Mouse (Mus musculus) embryonic facial prominence, embryonic 13.5 days (tissue): ENCODE data around the gene Med27. TPM values are rescaled to one million over a fixed set of nuclear protein-coding genes. Genes with fewer than 3 reads are reported as not detected.

Experiments used
- ATAC-seq: fragments of 200-750 bp; cut with Nextera tagmentation; 2 replicates; pipeline ENCODE4 v1.8.0; 2017; ENCODE audit warnings: low read depth; ENCODE audit not compliant: insufficient number of reproducible peaks, insufficient read depth, low FRiP score, low TSS enrichment
- H3K27ac ChIP-seq: fragments of 300-500 bp; sonication (generic); 2 replicates; pipeline ENCODE4 v1.5.1; 2015; ENCODE audit warnings: moderate library complexity, mild to moderate bottlenecking, inconsistent platforms
- H3K27me3 ChIP-seq: fragments of 300-500 bp; sonication (generic); 2 replicates; pipeline ENCODE4 v1.6.1; 2015; ENCODE audit warnings: mild to moderate bottlenecking, inconsistent platforms
- H3K36me3 ChIP-seq: fragments of 300-500 bp; sonication (generic); 2 replicates; pipeline ENCODE4 v1.6.1; 2015; ENCODE audit warnings: mild to moderate bottlenecking, inconsistent platforms
- H3K4me1 ChIP-seq: fragments of 300-500 bp; sonication (generic); 2 replicates; pipeline ENCODE4 v1.6.1; 2015; ENCODE audit warnings: inconsistent platforms
- H3K4me2 ChIP-seq: fragments of 300-500 bp; sonication (generic); 2 replicates; pipeline ENCODE4 v1.6.1; 2015; ENCODE audit warnings: moderate library complexity, mild to moderate bottlenecking, inconsistent platforms
- H3K4me3 ChIP-seq: fragments of 300-500 bp; sonication (generic); 2 replicates; pipeline ENCODE4 v1.5.1; 2015; ENCODE audit warnings: mild to moderate bottlenecking, inconsistent platforms
- H3K9ac ChIP-seq: fragments of 300-500 bp; sonication (generic); 2 replicates; pipeline ENCODE4 v1.6.1; 2015; ENCODE audit warnings: mild to moderate bottlenecking, inconsistent platforms
- H3K9me3 ChIP-seq: fragments of 300-500 bp; sonication (generic); 2 replicates; pipeline ENCODE4 v1.6.1; 2016; ENCODE audit warnings: inconsistent platforms
- WGBS: fragments of 180-500 bp; shearing (Covaris S2); methylation state at CpG from one replicate; pipeline ENCODE4 v1.1.7; 2015; ENCODE audit warnings: mixed read lengths; 5-methylcytosine and 5-hydroxymethylcytosine counted together
- polyA plus RNA-seq: library from polyadenylated mRNA; unstranded; fragments of >200 nt; fragmentation: Nextera tagmentation; extraction: Ambion mirVana; gene quantifications from 2 replicates; pipeline ENCODE4 v1.2.1, GENCODE M21; 2015

Med27 gene
- polyA plus RNA-seq, 1 experiment from 2014 or later, result 54.0 TPM

GRCm38 (mm10) chr2:29506411-29506810, 159.8 kb downstream of the Med27 start:
- Histone ChIP-seq H3K4me2 (no peak overlapping the region), H3K27me3 (no peaks in the 10 kb centered on the region), H3K9me3 (no peaks in the 10 kb centered on the region), H3K4me3 (no peak overlapping the region), H3K9ac (no peak overlapping the region), H3K36me3 (peaks cover 3% of the 10 kb centered on the region; the same call in 1 of the 2 replicates), H3K27ac (no peak overlapping the region), H3K4me1 (peaks cover 3% of the 10 kb centered on the region; the same call in 1 of the 2 replicates)
- 38% methylated on average over 4 of the region's 4 CpGs for WGBS
- ATAC-seq, result no peak

GRCm38 (mm10) chr2:29513131-29513530, 166.5 kb downstream of the Med27 start:
- 38% methylated on average over 7 of the region's 7 CpGs for WGBS
- no peak overlapping the region for H3K27ac ChIP-seq
- H3K4me3 ChIP-seq, result no peak overlapping the region
- H3K4me1 ChIP-seq, result peaks cover 15% of the 10 kb centered on the region
- no peaks in the 10 kb centered on the region; the same call in 1 of the 2 replicates for H3K36me3 ChIP-seq
- ATAC-seq, result no peak
- H3K9ac ChIP-seq, result no peak overlapping the region
- H3K9me3 ChIP-seq, result no peaks in the 10 kb centered on the region
- no peaks in the 10 kb centered on the region for H3K27me3 ChIP-seq
- H3K4me2 ChIP-seq, result no peak overlapping the region

GRCm38 (mm10) chr2:29514836-29515235, 168.2 kb downstream of the Med27 start:
- no peaks in the 10 kb centered on the region for H3K9me3 ChIP-seq
- no peaks in the 10 kb centered on the region for H3K27me3 ChIP-seq
- 85% methylated on average over 6 of the region's 6 CpGs for WGBS
- H3K4me2 ChIP-seq, result no peak overlapping the region
- no peak overlapping the region for H3K9ac ChIP-seq
- no peak for ATAC-seq
- no peak overlapping the region for H3K4me3 ChIP-seq
- peaks cover 15% of the 10 kb centered on the region for H3K4me1 ChIP-seq
- no peak overlapping the region for H3K27ac ChIP-seq
- H3K36me3 ChIP-seq, result no peaks in the 10 kb centered on the region; the same call in 1 of the 2 replicates

DNA sequence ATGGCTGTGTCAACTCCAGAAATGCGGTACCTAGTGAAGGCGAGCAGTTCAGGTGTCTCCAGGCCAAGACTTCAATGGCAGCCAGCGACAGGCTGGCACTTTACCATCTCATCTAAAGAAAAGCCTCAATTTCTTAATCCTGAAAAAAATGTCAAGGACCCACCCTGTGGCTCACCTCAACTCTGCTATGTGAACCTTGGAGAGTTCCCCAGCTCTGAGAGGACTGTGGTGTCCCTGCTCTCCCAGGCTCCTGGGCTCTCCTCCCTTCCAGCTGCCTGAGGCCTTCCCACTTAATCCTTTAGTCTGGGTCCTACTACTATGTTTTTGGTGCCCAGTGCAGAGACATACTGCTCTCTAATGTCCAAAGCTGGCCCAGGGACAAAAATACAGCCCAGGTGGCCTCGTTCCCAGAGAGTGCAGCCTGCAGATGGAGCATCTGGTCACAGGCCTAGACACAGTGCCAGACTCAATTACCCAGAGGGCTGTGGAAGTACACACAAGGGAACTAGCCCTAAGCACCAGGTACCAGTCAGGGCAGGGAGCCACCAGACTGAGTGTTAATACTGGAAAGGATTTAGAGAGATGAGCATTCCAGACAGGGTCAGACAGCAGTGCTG, 169.3 kb downstream of the Med27 start:
- H3K9me3 ChIP-seq, result no peaks in the 10 kb centered on the region
- no peak for ATAC-seq

GRCm38 (mm10) chr2:29516621-29517170, 170.1 kb downstream of the Med27 start:
- Histone ChIP-seq H3K9me3 (no peaks in the 10 kb centered on the region), H3K4me1 (peaks cover 15% of the 10 kb centered on the region), H3K27ac (no peak overlapping the region), H3K4me3 (no peak overlapping the region), H3K27me3 (no peaks in the 10 kb centered on the region), H3K4me2 (no peak overlapping the region), H3K9ac (peak overlapping the region; percentile 33; the same call in 1 of the 2 replicates), H3K36me3 (no peaks in the 10 kb centered on the region; the same call in 1 of the 2 replicates)
- no peak for ATAC-seq
- 26% methylated on average over 9 of the region's 9 CpGs for WGBS

More for the DNA sequence above, 169.3 kb downstream of the Med27 start:
- no peaks in the 10 kb centered on the region; the same call in 1 of the 2 replicates for H3K36me3 ChIP-seq
- 72% methylated on average over 4 of the region's 4 CpGs for whole genome bisulfite sequencing
- no peak overlapping the region for H3K27ac ChIP-seq
- H3K9ac ChIP-seq, result no peak overlapping the region
- no peak overlapping the region for H3K4me2 ChIP-seq
- H3K27me3 ChIP-seq, result no peaks in the 10 kb centered on the region
- H3K4me3 ChIP-seq, result no peak overlapping the region
- peaks cover 15% of the 10 kb centered on the region for H3K4me1 ChIP-seq

GRCm38 (mm10) chr2:29519402-29519801, 172.8 kb downstream of the Med27 start:
- H3K4me1 ChIP-seq, result peaks cover 23% of the 10 kb centered on the region
- WGBS, result 50% methylated on average over 3 of the region's 3 CpGs
- H3K27me3 ChIP-seq, result no peaks in the 10 kb centered on the region
- H3K9ac ChIP-seq, result no peak overlapping the region
- no peak for ATAC-seq
- H3K27ac ChIP-seq, result no peak overlapping the region
- H3K36me3 ChIP-seq, result peaks cover 6% of the 10 kb centered on the region
- no peak overlapping the region for H3K4me3 ChIP-seq
- H3K9me3 ChIP-seq, result no peaks in the 10 kb centered on the region
- no peak overlapping the region for H3K4me2 ChIP-seq

GRCm38 (mm10) chr2:29520206-29520605, 173.6 kb downstream of the Med27 start:
- Histone ChIP-seq H3K36me3 (peaks cover 8% of the 10 kb centered on the region), H3K4me3 (no peak overlapping the region), H3K9me3 (no peaks in the 10 kb centered on the region), H3K4me2 (no peak overlapping the region), H3K27me3 (no peaks in the 10 kb centered on the region), H3K27ac (no peak overlapping the region), H3K4me1 (peaks cover 31% of the 10 kb centered on the region), H3K9ac (no peak overlapping the region)
- 87% methylated on average over 6 of the region's 6 CpGs for WGBS
- no peak for ATAC-seq

- H3K36me3 ChIP-seq, result peaks cover 8% of the 10 kb centered on the region; the same call in 1 of the 2 replicates
- no peak overlapping the region for H3K4me3 ChIP-seq
- H3K27me3 ChIP-seq, result no peaks in the 10 kb centered on the region
- H3K4me2 ChIP-seq, result no peak overlapping the region
- H3K4me1 ChIP-seq, result peaks cover 37% of the 10 kb centered on the region
- 77% methylated on average over 7 of the region's 7 CpGs for WGBS
- no peak overlapping the region for H3K9ac ChIP-seq
- ATAC-seq, result no peak
- H3K9me3 ChIP-seq, result no peaks in the 10 kb centered on the region
- no peak overlapping the region for H3K27ac ChIP-seq
Observed at GRCm38 (mm10) chr2:29521486-29521885, 174.9 kb downstream of the Med27 start.

DNA sequence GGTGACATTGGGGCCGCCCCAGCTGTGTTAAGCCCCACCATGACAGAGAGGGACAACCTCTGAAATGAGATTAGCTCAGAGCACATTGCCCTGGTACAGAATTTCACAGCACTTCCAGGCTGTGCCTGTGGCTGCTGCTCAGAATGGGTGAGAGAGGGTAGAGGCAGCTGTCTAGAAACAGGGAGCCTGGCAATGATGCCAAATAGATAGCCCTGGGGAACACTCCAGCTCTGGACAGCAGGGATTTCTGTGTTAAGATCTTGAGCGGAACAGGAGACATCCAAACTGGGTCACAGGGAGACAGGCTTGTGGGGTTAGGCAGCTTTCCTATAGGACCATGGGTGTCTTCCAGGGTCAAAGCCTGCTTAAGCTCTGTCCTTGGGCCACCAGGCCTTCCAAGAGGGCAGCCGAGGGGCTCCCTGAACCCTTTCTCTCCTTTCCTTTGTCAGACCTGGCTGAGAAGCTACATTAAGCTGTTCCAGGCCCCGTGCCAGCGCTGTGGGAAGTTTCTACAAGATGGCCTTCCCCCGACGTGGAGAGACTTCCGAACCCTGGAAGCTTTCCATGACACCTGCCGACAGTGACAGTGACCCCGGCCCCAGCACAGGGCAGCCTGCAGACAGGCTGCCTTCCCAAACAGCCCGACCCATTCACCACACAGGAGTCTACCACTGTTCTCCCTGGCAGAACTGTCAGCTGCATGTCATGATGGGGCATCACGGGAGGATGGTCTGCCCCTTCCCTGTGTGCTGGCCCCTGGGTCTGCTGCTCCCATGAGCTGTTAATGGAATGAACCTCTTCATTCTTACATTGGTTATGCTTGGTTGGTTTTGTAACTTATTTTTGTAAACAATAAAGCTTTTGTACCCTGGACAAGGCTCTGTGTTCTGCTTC, 177.5 kb downstream of the Med27 start:
- Histone ChIP-seq H3K4me1 (peaks cover 32% of the 10 kb centered on the region), H3K36me3 (peaks cover 8% of the 10 kb centered on the region; the same call in 1 of the 2 replicates), H3K4me2 (no peak overlapping the region), H3K4me3 (no peak overlapping the region), H3K9me3 (no peaks in the 10 kb centered on the region), H3K27me3 (no peaks in the 10 kb centered on the region), H3K27ac (no peak overlapping the region), H3K9ac (no peak overlapping the region)
- 74% methylated on average over 12 of the region's 12 CpGs for WGBS
- no peak for ATAC-seq

- peak overlapping the region; percentile 68; the same call in 1 of the 2 replicates for H3K27ac ChIP-seq
- peaks cover 8% of the 10 kb centered on the region; the same call in 1 of the 2 replicates for H3K36me3 ChIP-seq
- H3K9ac ChIP-seq, result 0 out of 2 replicates have a peak overlapping the region, but pooled peaks have one; percentile 36
- H3K9me3 ChIP-seq, result no peaks in the 10 kb centered on the region
- no peaks in the 10 kb centered on the region for H3K27me3 ChIP-seq
- no peak overlapping the region for H3K4me3 ChIP-seq
- 44% methylated on average over 4 of the region's 4 CpGs for WGBS
- H3K4me2 ChIP-seq, result no peak overlapping the region
- peaks cover 32% of the 10 kb centered on the region for H3K4me1 ChIP-seq
- ATAC-seq, result no peak
Observed at GRCm38 (mm10) chr2:29525273-29525805, 178.7 kb downstream of the Med27 start.

DNA sequence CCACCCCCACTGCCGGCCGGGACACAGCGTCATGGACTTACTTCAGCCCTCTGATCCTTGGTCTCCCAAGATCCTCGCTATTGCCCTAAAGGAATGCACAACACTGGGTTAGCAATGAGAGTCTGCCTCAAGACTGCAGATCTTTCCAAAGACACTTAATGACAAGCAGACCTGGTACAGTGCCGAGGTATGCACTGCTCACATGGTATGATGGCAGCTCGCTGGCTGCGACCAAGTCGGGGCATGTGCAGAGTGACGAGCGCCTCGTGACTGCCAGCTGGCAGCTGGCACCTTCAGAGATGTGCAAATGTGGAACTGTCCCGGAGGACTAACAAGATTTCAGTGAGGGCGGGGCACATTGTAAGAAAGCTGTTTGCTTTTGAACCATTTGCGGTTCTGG, 179.6 kb downstream of the Med27 start:
- Histone ChIP-seq H3K4me3 (no peak overlapping the region), H3K27me3 (no peaks in the 10 kb centered on the region), H3K27ac (peak overlapping the region; percentile 68), H3K4me1 (peaks cover 32% of the 10 kb centered on the region), H3K36me3 (peaks cover 8% of the 10 kb centered on the region; the same call in 1 of the 2 replicates), H3K9ac (no peak overlapping the region), H3K9me3 (no peaks in the 10 kb centered on the region), H3K4me2 (peak overlapping the region; percentile 26)
- ATAC-seq, result peak; percentile 40; the same call in 1 of the 2 replicates
- WGBS, result 39% methylated on average over 14 of the region's 14 CpGs
